Mouse (Mus musculus) testis, postnatal 10 days (tissue): ENCODE results near the gene Thap7.

ENCODE experiments used
- DNase-seq: peaks from one replicate; pipeline ENCODE4 v3.0.0; 2021; ENCODE audit warnings: low spot score

Gene Thap7

GRCm38 (mm10) chr16:17488478-17489468 is 42.2 kb downstream of the Thap7 start:
- no peak for DNase-seq

GRCm38 (mm10) chr16:17486505-17486904 is 44.4 kb downstream of the Thap7 start:
- peak; percentile 68 for DNase-seq

- no peak for DNase-seq
Measured at GRCm38 (mm10) chr16:17481465-17481864, 49.5 kb downstream of the Thap7 start.

- DNase-seq = no peak
Measured at GRCm38 (mm10) chr16:17478331-17478943, 52.5 kb downstream of the Thap7 start.
